Mouse (Mus musculus) MEL (cell line): ENCODE results near the gene Syne2. TPM values are rescaled to one million over a fixed set of nuclear protein-coding genes. Genes with fewer than 3 reads are reported as not detected.
A peak's percentile ranks its signal among the peaks of the same experiment; 100 is the strongest.

Source experiments
- DNase-seq: peaks from one replicate; pipeline ENCODE4 v3.0.0; 2011; ENCODE audit warnings: low read depth, low spot score
- H3K27ac ChIP-seq: 2 replicates; pipeline ENCODE4 v1.5.1; 2012; ENCODE audit warnings: low read depth, mild to moderate bottlenecking, control low read depth, low read length, moderate library complexity; ENCODE audit not compliant: control insufficient read depth
- H3K27me3 ChIP-seq, 2 experiments: fragments of 150-350 bp in 1 of 2; sonication (generic) in 1 of 2; 2 replicates each; pipeline ENCODE4 v1.6.1; 2012; ENCODE audit warnings: low read length in 2 of 2, mild to moderate bottlenecking in 2 of 2, improper control_type of control experiment in 1 of 2, moderate library complexity in 1 of 2; ENCODE audit not compliant: insufficient read depth in 2 of 2, control insufficient read depth in 1 of 2
- H3K36me3 ChIP-seq, 2 experiments: 2 replicates each; pipeline ENCODE4 v1.6.1; 2012 to 2014; ENCODE audit warnings: low read length in 2 of 2, improper control_type of control experiment in 1 of 2, inconsistent platforms in 1 of 2, mild to moderate bottlenecking in 1 of 2; ENCODE audit not compliant: insufficient read depth in 2 of 2, control insufficient read depth in 1 of 2
- H3K4me1 ChIP-seq, 2 experiments: fragments of 150-350 bp in 1 of 2; sonication (generic) in 1 of 2; 2 replicates each; pipeline ENCODE4 v1.6.1; 2012; ENCODE audit warnings: low read length in 2 of 2, improper control_type of control experiment in 1 of 2, mild to moderate bottlenecking in 1 of 2; ENCODE audit not compliant: insufficient read depth in 2 of 2, control insufficient read depth in 1 of 2
- H3K4me3 ChIP-seq, 2 experiments: fragments of 150-350 bp in 1 of 2; sonication (generic) in 1 of 2; 2 replicates each; pipeline ENCODE4 v1.5.1; 2012; ENCODE audit warnings: low read depth in 2 of 2, low read length in 2 of 2, mild to moderate bottlenecking in 2 of 2, moderate library complexity in 2 of 2, control low read depth in 1 of 2, improper control_type of control experiment in 1 of 2; ENCODE audit not compliant: control insufficient read depth in 1 of 2, insufficient read depth in 1 of 2
- H3K79me2 ChIP-seq: 2 replicates; pipeline ENCODE4 v1.6.1; 2012; ENCODE audit warnings: mild to moderate bottlenecking, low read length, moderate library complexity; ENCODE audit not compliant: control insufficient read depth, poor library complexity, insufficient read depth
- H3K9ac ChIP-seq: 2 replicates; pipeline ENCODE4 v1.6.1; 2012; ENCODE audit warnings: low read depth, mild to moderate bottlenecking, control low read depth, low read length, moderate library complexity; ENCODE audit not compliant: control insufficient read depth, poor library complexity, severe bottlenecking
- H3K9me3 ChIP-seq: fragments of 150-350 bp; sonication (generic); replicated peaks from 2 replicates; pipeline ENCODE4 v1.6.1; 2012; ENCODE audit warnings: mild to moderate bottlenecking, low read length, improper control_type of control experiment, moderate library complexity; ENCODE audit not compliant: insufficient read depth
- CTCF ChIP-seq, 3 experiments: IDR thresholded peaks in 2 of 3; conservative IDR thresholded peaks in 1 of 3; 2 replicates each; pipeline ENCODE4 v1.5.1; 2011 to 2012; ENCODE audit warnings: low read length in 3 of 3, low read depth in 2 of 3, mild to moderate bottlenecking in 2 of 3, improper control_type of control experiment in 1 of 3, inconsistent platforms in 1 of 3, mixed read lengths in 1 of 3, moderate library complexity in 1 of 3; ENCODE audit not compliant: control insufficient read depth in 1 of 3, insufficient read depth in 1 of 3, poor library complexity in 1 of 3, severe bottlenecking in 1 of 3
- E2F4 ChIP-seq: IDR thresholded peaks from 2 replicates; pipeline ENCODE4 v1.6.1; 2011; ENCODE audit warnings: low read depth, low read length, improper control_type of control experiment, borderline replicate concordance
- ELF1 ChIP-seq: IDR thresholded peaks from 2 replicates; pipeline ENCODE4 v1.6.1; 2014; ENCODE audit warnings: low read depth, mild to moderate bottlenecking, inconsistent platforms, low read length, improper control_type of control experiment, moderate library complexity
- EP300 ChIP-seq, 2 experiments: IDR thresholded peaks; 2 replicates each; pipeline ENCODE4 v1.6.1; 2011; ENCODE audit warnings: improper control_type of control experiment in 2 of 2, low read length in 2 of 2, low read depth in 1 of 2, mild to moderate bottlenecking in 1 of 2
- ETS1 ChIP-seq: IDR thresholded peaks from 2 replicates; pipeline ENCODE4 v1.6.1; 2012; ENCODE audit warnings: low read depth, mild to moderate bottlenecking, inconsistent platforms, low read length, improper control_type of control experiment, moderate library complexity
- GABPA ChIP-seq: IDR thresholded peaks from 2 replicates; pipeline ENCODE4 v1.6.1; 2012; ENCODE audit warnings: low read depth, mild to moderate bottlenecking, inconsistent platforms, low read length, improper control_type of control experiment, moderate library complexity
- GATA1 ChIP-seq: IDR thresholded peaks from 2 replicates; pipeline ENCODE4 v1.6.1; 2011; ENCODE audit warnings: low read depth, low read length, improper control_type of control experiment
- HCFC1 ChIP-seq: IDR thresholded peaks from 2 replicates; pipeline ENCODE4 v1.6.1; 2012; ENCODE audit warnings: low read depth, mild to moderate bottlenecking, inconsistent platforms, low read length, improper control_type of control experiment, moderate library complexity
- MAFK ChIP-seq: IDR thresholded peaks from 2 replicates; pipeline ENCODE4 v1.6.1; 2011; ENCODE audit warnings: low read depth, mild to moderate bottlenecking, low read length, improper control_type of control experiment, borderline replicate concordance
- MAX ChIP-seq: IDR thresholded peaks from 2 replicates; pipeline ENCODE4 v1.6.1; 2011; ENCODE audit warnings: low read length, improper control_type of control experiment
- MAZ ChIP-seq: IDR thresholded peaks from 2 replicates; pipeline ENCODE4 v1.6.1; 2012; ENCODE audit warnings: low read depth, mild to moderate bottlenecking, inconsistent platforms, low read length, improper control_type of control experiment
- MEF2A ChIP-seq: IDR thresholded peaks from 2 replicates; pipeline ENCODE4 v1.6.1; 2014; ENCODE audit warnings: low read depth, mild to moderate bottlenecking, inconsistent platforms, low read length, improper control_type of control experiment; ENCODE audit not compliant: poor library complexity, insufficient replicate concordance, severe bottlenecking; ENCODE audit errors: extremely low read depth
- MXI1 ChIP-seq: IDR thresholded peaks from 2 replicates; pipeline ENCODE4 v1.6.1; 2011; ENCODE audit warnings: mild to moderate bottlenecking, low read depth, low read length, improper control_type of control experiment
- NELFE ChIP-seq: IDR thresholded peaks from 2 replicates; pipeline ENCODE4 v1.6.1; 2011; ENCODE audit warnings: low read depth, low read length, improper control_type of control experiment
- POLR2A ChIP-seq, 2 experiments: IDR thresholded peaks; 2 replicates each; pipeline ENCODE4 v1.6.1; 2011 to 2012; ENCODE audit warnings: low read length in 2 of 2, mild to moderate bottlenecking in 2 of 2, control low read depth in 1 of 2, improper control_type of control experiment in 1 of 2, low read depth in 1 of 2, moderate library complexity in 1 of 2; ENCODE audit not compliant: control insufficient read depth in 1 of 2, insufficient read depth in 1 of 2, poor library complexity in 1 of 2
- POLR2AphosphoS5 ChIP-seq: IDR thresholded peaks from 2 replicates; pipeline ENCODE4 v1.6.1; 2012; ENCODE audit warnings: low read depth, borderline replicate concordance, mild to moderate bottlenecking, inconsistent platforms, low read length, moderate library complexity, mixed read lengths
- RAD21 ChIP-seq: IDR thresholded peaks from 2 replicates; pipeline ENCODE4 v1.6.1; 2011; ENCODE audit warnings: mild to moderate bottlenecking, low read depth, low read length, improper control_type of control experiment
- RCOR1 ChIP-seq: IDR thresholded peaks from 2 replicates; pipeline ENCODE4 v1.6.1; 2012; ENCODE audit warnings: low read depth, mild to moderate bottlenecking, inconsistent platforms, low read length, improper control_type of control experiment
- TAL1 ChIP-seq: IDR thresholded peaks from 2 replicates; pipeline ENCODE4 v1.6.1; 2012; ENCODE audit warnings: mild to moderate bottlenecking, inconsistent platforms, low read length, moderate library complexity, mixed read lengths
- TBP ChIP-seq: IDR thresholded peaks from 2 replicates; pipeline ENCODE4 v1.8.0; 2011; ENCODE audit warnings: low read depth, low read length, improper control_type of control experiment
- TCF12 ChIP-seq: IDR thresholded peaks from 2 replicates; pipeline ENCODE4 v1.6.1; 2014; ENCODE audit warnings: low read depth, mild to moderate bottlenecking, inconsistent platforms, low read length, improper control_type of control experiment, moderate library complexity
- USF2 ChIP-seq, 2 experiments: IDR thresholded peaks; 2 replicates each; pipeline ENCODE4 v1.6.1; 2011 to 2012; ENCODE audit warnings: improper control_type of control experiment in 2 of 2, low read length in 2 of 2, borderline replicate concordance in 1 of 2, inconsistent platforms in 1 of 2, low read depth in 1 of 2, mild to moderate bottlenecking in 1 of 2; ENCODE audit not compliant: insufficient read depth in 1 of 2
- ZC3H11A ChIP-seq: IDR thresholded peaks from 2 replicates; pipeline ENCODE4 v1.6.1; 2012; ENCODE audit warnings: low read depth, mild to moderate bottlenecking, inconsistent platforms, low read length, improper control_type of control experiment
- ZKSCAN1 ChIP-seq: IDR thresholded peaks from 2 replicates; pipeline ENCODE4 v1.6.1; 2012; ENCODE audit warnings: low read depth, mild to moderate bottlenecking, inconsistent platforms, low read length, improper control_type of control experiment, moderate library complexity
- ZMIZ1 ChIP-seq: IDR thresholded peaks from 2 replicates; pipeline ENCODE4 v1.6.1; 2012; ENCODE audit warnings: low read depth, mild to moderate bottlenecking, inconsistent platforms, low read length, improper control_type of control experiment, moderate library complexity
- ZNF384 ChIP-seq: IDR thresholded peaks from 2 replicates; pipeline ENCODE4 v1.6.1; 2012; ENCODE audit warnings: low read depth, mild to moderate bottlenecking, inconsistent platforms, low read length, improper control_type of control experiment
- polyA plus RNA-seq, 2 experiments: library from polyadenylated mRNA; stranded (reverse) in 1 of 2; unstranded in 1 of 2; fragments of >175 nt in 1 of 2; fragments of >200 nt in 1 of 2; gene quantifications; 2 replicates each; pipeline versions ENCODE4 v1.2.1 to v1.2.4; 2012; ENCODE audit warnings: low replicate concordance in 2 of 2, low read depth in 1 of 2; ENCODE audit not compliant: insufficient read length in 2 of 2, insufficient read depth in 1 of 2, missing spikeins in 1 of 2
- total RNA-seq: library from RNA; depleted of rRNA; stranded (reverse); fragments of 300-350 nt; gene quantifications from 2 replicates; pipeline ENCODE4 v1.2.3, GENCODE M21; 2012; rRNA removed

Gene Syne2
- total RNA-seq (0.10 and 0.15 TPM in 2 replicates), polyA plus RNA-seq (under 1 TPM in 1 of 2 experiments, not detected in 1; 0.06 TPM)

DNA sequence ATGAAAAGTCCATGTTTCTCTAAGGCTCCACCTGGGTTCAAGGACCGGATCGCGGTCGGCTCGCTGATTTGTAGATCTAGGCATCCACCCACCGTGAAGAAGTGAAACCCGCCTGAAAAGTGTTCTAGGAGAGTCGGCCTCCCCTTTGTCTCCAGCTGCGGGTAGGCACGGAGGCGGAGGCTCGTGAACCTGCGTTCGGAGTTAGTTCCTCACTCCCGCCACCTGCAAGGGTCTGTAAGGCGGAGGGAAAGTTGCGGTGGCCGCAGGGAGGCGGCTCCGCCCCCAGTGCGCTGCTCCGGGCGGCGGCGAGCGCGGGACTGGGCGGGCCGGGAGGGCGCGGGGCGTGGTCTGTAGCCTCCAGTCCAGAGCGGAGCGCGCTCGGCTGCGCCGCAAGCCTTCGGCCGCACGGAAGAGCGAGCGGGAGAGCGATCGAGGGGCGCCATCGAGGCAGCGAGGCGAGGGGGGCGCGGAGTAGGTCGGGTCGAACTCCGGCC, at the start of gene Syne2:
Gene Syne2, plus strand, starts transcription at position 176 of the 494 bp plus-strand sequence.
- DNase-seq = no peak
- no peak for TF ChIP-seq ZKSCAN1
- no peak for TF ChIP-seq ZC3H11A
- TF ChIP-seq E2F4 = no peak
- no peak for TF ChIP-seq TCF12
- TF ChIP-seq HCFC1 = no peak
- TF ChIP-seq TBP = no peak
- no peak for TF ChIP-seq POLR2A (IDR thresholded peaks at IDR 0.05; ENCODE audit: control insufficient read depth in 1 of 2, insufficient read depth in 1 of 2, low read depth in 1 of 2, low read length in 2 of 2, poor library complexity in 1 of 2)
- no peak for TF ChIP-seq MXI1
- TF ChIP-seq TAL1 = no peak
- TF ChIP-seq NELFE = no peak
- no peak for TF ChIP-seq ELF1
- no peak for TF ChIP-seq MAFK
- no peak for TF ChIP-seq USF2 (IDR thresholded peaks at IDR 0.05; ENCODE audit: borderline replicate concordance in 1 of 2, insufficient read depth in 1 of 2, low read depth in 1 of 2, low read length in 2 of 2)
- TF ChIP-seq ZNF384 = no peak
- TF ChIP-seq GABPA = no peak
- TF ChIP-seq CTCF (IDR thresholded peaks at IDR 0.05 in 2 of 3, conservative IDR thresholded peaks at IDR 0.05 in 1 of 3; ENCODE audit: control insufficient read depth in 1 of 3, insufficient read depth in 1 of 3, low read depth in 2 of 3, low read length in 3 of 3, poor library complexity in 1 of 3, severe bottlenecking in 1 of 3) = no peak
- no peaks in the 10 kb centered on the region for H3K36me3 ChIP-seq
- H3K9me3 ChIP-seq = no peaks in the 10 kb centered on the region
- H3K79me2 ChIP-seq = no peaks in the 10 kb centered on the region
- H3K9ac ChIP-seq = no peak within 1 kb of the TSS
- no peak within 1 kb of the TSS for H3K4me3 ChIP-seq
- no peak within 1 kb of the TSS for H3K27ac ChIP-seq
- no peaks in the 10 kb centered on the region for H3K4me1 ChIP-seq
- H3K27me3 ChIP-seq = peaks cover 0 to 3% of the 10 kb centered on the region in 2 experiments; a peak in 3 of 4 replicates

DNA sequence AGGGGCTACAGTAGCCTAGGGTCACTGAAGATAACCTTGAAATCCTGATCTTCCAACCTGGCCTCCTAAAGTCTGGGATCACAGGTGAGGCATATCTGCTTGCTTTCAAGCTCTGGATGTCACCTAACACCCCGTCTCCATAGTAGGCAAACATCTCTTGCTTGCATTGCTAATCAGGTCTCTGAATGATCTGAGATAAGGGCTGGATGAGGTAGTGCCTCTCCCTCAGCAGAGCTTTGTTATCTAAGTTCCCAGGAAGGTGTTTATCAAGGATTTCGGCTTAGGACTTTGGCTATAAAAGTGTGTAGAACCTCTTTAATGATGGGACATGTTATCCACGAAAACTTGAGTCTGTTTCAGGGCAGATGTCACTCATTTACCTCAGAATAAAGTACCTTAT, 46.5 kb upstream of the Syne2 start:
- peak; percentile 24 for DNase-seq
- Histone ChIP-seq H3K4me1 (no peaks in the 10 kb centered on the region), H3K36me3 (peaks cover 0 to 7% of the 10 kb centered on the region in 2 experiments; a peak in 2 of 4 replicates), H3K9me3 (no peaks in the 10 kb centered on the region), H3K27me3 (no peaks in the 10 kb centered on the region), H3K9ac (no peak overlapping the region), H3K79me2 (no peaks in the 10 kb centered on the region), H3K27ac (no peak overlapping the region), H3K4me3 (no peak overlapping the region)
- TF ChIP-seq E2F4 (no peak), MAX (no peak), ZMIZ1 (no peak), POLR2A (IDR thresholded peaks at IDR 0.05; ENCODE audit: control insufficient read depth in 1 of 2, insufficient read depth in 1 of 2, low read depth in 1 of 2, low read length in 2 of 2, poor library complexity in 1 of 2) (no peak), CTCF (IDR thresholded peaks at IDR 0.05 in 2 of 3, conservative IDR thresholded peaks at IDR 0.05 in 1 of 3; ENCODE audit: control insufficient read depth in 1 of 3, insufficient read depth in 1 of 3, low read depth in 2 of 3, low read length in 3 of 3, poor library complexity in 1 of 3, severe bottlenecking in 1 of 3) (no peak), TAL1 (no peak), TCF12 (no peak), RCOR1 (peak; percentile 63; the same call in 1 of the 2 replicates), MAZ (no peak), MEF2A (no peak), MAFK (no peak), POLR2AphosphoS5 (no peak), GATA1 (peak; percentile 79), ETS1 (0 out of 2 replicates have a peak, but pooled peaks have one; percentile 35), USF2 (IDR thresholded peaks at IDR 0.05; ENCODE audit: borderline replicate concordance in 1 of 2, insufficient read depth in 1 of 2, low read depth in 1 of 2, low read length in 2 of 2) (no peak), EP300 (IDR thresholded peaks at IDR 0.05; ENCODE audit: low read depth in 1 of 2, low read length in 2 of 2) (peak; percentile 30 to 41; a peak in 1 of 4 replicates), RAD21 (no peak)
